Mouse (Mus musculus) lung, embryonic 14.5 days (tissue): ENCODE results near the gene Robo1. TPM values are rescaled to one million over a fixed set of nuclear protein-coding genes. Genes with fewer than 3 reads are reported as not detected.

Experiments used
- ATAC-seq: fragments of 200-750 bp; cut with Nextera tagmentation; 2 replicates; pipeline ENCODE4 v1.8.0; 2017; ENCODE audit warnings: mild to moderate bottlenecking, moderate TSS enrichment, moderate library complexity; ENCODE audit not compliant: insufficient read depth
- DNase-seq: peaks from one replicate; pipeline ENCODE4 v3.0.0-alpha.2; 2015
- H3K27ac ChIP-seq: fragments of 300-500 bp; sonication (generic); 2 replicates; pipeline ENCODE4 v1.5.1; 2014; ENCODE audit warnings: low read depth, mild to moderate bottlenecking, moderate library complexity
- H3K27me3 ChIP-seq: fragments of 300-500 bp; sonication (generic); 2 replicates; pipeline ENCODE4 v1.6.1; 2014; ENCODE audit warnings: low read length, control low read depth; ENCODE audit not compliant: insufficient read depth
- H3K36me3 ChIP-seq: fragments of 300-500 bp; sonication (generic); 2 replicates; pipeline ENCODE4 v1.6.1; 2014; ENCODE audit warnings: control low read depth; ENCODE audit not compliant: insufficient read depth
- H3K4me1 ChIP-seq: fragments of 300-500 bp; sonication (generic); 2 replicates; pipeline ENCODE4 v1.6.1; 2014; ENCODE audit warnings: antibody characterized with exemption, control low read depth; ENCODE audit not compliant: insufficient read depth
- H3K4me2 ChIP-seq: fragments of 300-500 bp; sonication (generic); 2 replicates; pipeline ENCODE4 v1.6.1; 2014; ENCODE audit warnings: mild to moderate bottlenecking
- H3K4me3 ChIP-seq: fragments of 300-500 bp; sonication (generic); 2 replicates; pipeline ENCODE4 v1.5.1; 2014; ENCODE audit warnings: low read depth, low read length
- H3K9ac ChIP-seq: fragments of 300-500 bp; sonication (generic); 2 replicates; pipeline ENCODE4 v1.6.1; 2014
- H3K9me3 ChIP-seq: fragments of 300-500 bp; sonication (generic); 2 replicates; pipeline ENCODE4 v1.6.1; 2016; ENCODE audit warnings: low read depth, low read length, control low read depth
- CTCF ChIP-seq: IDR thresholded peaks from 2 replicates; pipeline ENCODE4 v1.5.1; 2016; ENCODE audit warnings: antibody characterized with exemption, low read depth
- WGBS: fragments of 180-500 bp; shearing (Covaris S2); extraction: QIAGEN DNeasy Blood & Tissue Kit; methylation state at CpG from one replicate; pipeline ENCODE4 v1.1.7; 2014; 5-methylcytosine and 5-hydroxymethylcytosine counted together
- polyA plus RNA-seq: library from polyadenylated mRNA; unstranded; fragments of >200 nt; fragmentation: Nextera tagmentation; extraction: Ambion mirVana; gene quantifications from 2 replicates; pipeline ENCODE4 v1.2.1, GENCODE M21; 2014

The Robo1 gene
- polyA plus RNA-seq, 1 experiment from 2014 or later = 38.6 TPM

DNA sequence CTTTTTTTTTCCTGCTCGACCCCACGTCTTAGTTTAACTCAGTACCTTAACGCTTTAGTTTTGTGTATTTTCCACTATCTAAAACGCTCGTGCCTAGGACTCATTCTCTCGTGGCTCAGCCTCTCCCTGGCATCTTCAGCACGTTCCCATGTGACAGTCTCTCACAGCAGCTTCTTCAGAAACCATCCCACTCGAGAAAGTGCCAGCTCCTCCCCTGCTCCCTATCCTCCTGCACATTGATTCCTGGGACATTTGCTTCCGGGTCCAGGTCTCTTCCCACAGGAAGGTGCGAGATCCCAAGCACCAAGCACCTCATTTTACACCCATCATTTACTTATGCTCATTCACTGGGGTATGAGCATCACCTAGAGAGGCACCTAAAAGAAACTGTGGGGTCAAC is 150.0 kb downstream of the Robo1 start:
- Histone ChIP-seq H3K4me1 (no peaks in the 10 kb centered on the region), H3K4me2 (no peak overlapping the region), H3K9me3 (no peaks in the 10 kb centered on the region), H3K9ac (no peak overlapping the region), H3K36me3 (no peaks in the 10 kb centered on the region), H3K27me3 (no peaks in the 10 kb centered on the region), H3K27ac (no peak overlapping the region), H3K4me3 (no peak overlapping the region)
- TF ChIP-seq CTCF = no peak
- ATAC-seq (no peak), DNase-seq (no peak)
- 42% methylated on average over 10 of the region's 10 CpGs for WGBS

DNA sequence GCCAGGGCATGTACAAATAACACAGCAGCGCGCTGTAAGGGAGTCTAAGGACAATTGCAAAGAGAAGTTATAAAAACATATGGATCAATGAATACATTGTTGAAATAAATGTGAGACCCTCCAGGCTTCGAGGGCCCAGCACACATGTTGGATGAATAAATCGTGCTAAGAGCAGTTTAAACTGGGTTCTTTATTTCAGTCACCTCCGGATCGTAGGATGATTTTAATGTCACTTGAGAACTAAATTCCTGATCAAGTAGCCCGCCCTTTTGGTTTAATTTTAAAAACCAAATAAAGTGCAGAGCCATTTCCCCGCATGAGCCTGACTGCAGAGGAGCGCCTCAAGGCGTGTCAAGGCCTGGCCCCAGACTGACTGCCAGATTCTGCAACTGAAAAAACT is 150.5 kb downstream of the Robo1 start:
- WGBS = 54% methylated on average over 10 of the region's 10 CpGs
- ATAC-seq (no peak), DNase-seq (no peak)
- Histone ChIP-seq H3K36me3 (no peaks in the 10 kb centered on the region), H3K27me3 (no peaks in the 10 kb centered on the region), H3K27ac (no peak overlapping the region), H3K4me2 (no peak overlapping the region), H3K4me1 (no peaks in the 10 kb centered on the region), H3K4me3 (no peak overlapping the region), H3K9ac (no peak overlapping the region), H3K9me3 (no peaks in the 10 kb centered on the region)
- TF ChIP-seq CTCF = no peak

DNA sequence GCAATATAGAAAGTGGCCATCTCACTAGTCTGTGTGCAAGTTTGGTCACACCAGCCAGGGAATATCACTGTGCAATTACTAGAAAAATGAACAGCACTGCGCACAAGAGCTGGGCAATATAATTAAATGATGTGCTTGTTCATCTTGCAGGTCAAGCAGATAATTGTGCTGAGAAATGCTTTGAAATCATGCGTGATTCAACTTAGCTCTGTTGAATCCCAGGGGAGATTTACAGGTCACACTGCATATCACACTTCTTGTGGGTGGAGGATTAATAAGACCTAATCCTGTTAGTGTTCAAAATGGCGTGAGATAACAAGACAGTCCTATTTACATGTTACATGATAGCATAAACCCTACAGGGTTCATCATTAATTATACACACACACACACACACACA is 157.6 kb downstream of the Robo1 start:
- Histone ChIP-seq H3K9ac (no peak overlapping the region), H3K4me2 (no peak overlapping the region), H3K4me3 (no peak overlapping the region), H3K36me3 (no peaks in the 10 kb centered on the region), H3K27ac (no peak overlapping the region), H3K27me3 (no peaks in the 10 kb centered on the region), H3K9me3 (no peaks in the 10 kb centered on the region), H3K4me1 (no peaks in the 10 kb centered on the region)
- no peak for ATAC-seq
- WGBS = 75% methylated on average over 3 of the region's 3 CpGs
- DNase-seq = no peak
- TF ChIP-seq CTCF = no peak

DNA sequence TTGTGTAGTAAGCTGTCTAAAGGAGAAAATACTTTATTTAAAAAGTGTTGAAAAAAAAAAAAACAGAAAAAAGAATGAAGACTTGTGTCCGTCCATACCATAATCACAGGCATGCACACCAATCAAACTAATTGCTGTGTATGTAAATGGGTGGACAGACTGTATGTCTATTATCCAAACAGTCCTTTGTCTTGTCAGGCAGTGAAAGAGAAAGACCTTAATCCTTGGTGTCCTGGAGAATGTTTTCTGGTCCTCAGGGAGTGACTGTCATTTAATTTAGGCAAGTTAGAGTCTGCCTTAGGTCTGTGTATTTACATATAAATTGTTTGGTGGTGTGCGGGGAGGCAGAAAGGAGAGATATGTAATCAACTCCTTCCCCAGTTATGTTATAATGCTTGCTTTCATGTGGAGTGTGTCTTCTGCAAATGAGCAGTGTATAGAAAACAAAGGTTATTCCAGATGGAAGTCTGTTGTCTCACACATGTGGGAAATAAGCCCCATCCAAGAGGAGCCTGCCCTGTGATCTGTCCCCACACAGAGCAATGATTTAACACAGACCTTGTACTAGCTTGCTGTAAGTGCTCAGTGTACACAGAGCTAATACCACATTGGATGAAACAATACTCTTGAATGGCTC is 162.0 kb downstream of the Robo1 start:
- 60% methylated on average over 2 of the region's 2 CpGs for WGBS
- DNase-seq (no peak), ATAC-seq (no peak)
- Histone ChIP-seq H3K4me3 (no peak overlapping the region), H3K9me3 (no peaks in the 10 kb centered on the region), H3K27me3 (no peaks in the 10 kb centered on the region), H3K4me1 (no peaks in the 10 kb centered on the region), H3K27ac (no peak overlapping the region), H3K9ac (no peak overlapping the region), H3K4me2 (no peak overlapping the region), H3K36me3 (no peaks in the 10 kb centered on the region)
- TF ChIP-seq CTCF = no peak

DNA sequence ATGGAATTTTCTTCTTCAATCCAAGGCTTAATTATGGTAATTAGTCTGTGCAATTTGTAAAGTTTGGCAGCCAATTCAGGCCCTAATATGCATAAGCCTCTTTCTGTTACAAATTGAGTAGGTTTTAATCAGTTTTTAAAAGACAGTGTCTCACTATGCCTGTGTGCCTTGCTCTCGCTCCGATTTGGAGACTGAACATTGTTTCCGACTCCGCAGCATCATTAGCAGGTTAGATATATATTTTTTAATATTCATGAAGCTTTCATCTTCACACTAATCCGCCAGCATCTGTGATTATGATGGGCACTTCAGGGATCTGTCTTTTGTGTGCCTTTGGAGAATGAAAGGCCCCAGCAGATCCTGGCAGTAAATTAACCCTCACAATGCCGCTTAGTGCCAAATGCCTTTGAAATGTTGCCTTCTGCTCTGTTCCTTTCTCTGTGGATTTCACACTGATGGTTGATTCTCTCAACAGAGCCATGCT is 202.7 kb downstream of the Robo1 start:
- Histone ChIP-seq H3K9me3 (no peaks in the 10 kb centered on the region), H3K9ac (no peak overlapping the region), H3K27ac (no peak overlapping the region), H3K4me2 (no peak overlapping the region), H3K4me1 (no peaks in the 10 kb centered on the region), H3K4me3 (no peak overlapping the region), H3K27me3 (no peaks in the 10 kb centered on the region), H3K36me3 (no peaks in the 10 kb centered on the region)
- no peak for ATAC-seq
- WGBS = 56% methylated on average over 6 of the region's 6 CpGs
- no peak for TF ChIP-seq CTCF
- no peak for DNase-seq

DNA sequence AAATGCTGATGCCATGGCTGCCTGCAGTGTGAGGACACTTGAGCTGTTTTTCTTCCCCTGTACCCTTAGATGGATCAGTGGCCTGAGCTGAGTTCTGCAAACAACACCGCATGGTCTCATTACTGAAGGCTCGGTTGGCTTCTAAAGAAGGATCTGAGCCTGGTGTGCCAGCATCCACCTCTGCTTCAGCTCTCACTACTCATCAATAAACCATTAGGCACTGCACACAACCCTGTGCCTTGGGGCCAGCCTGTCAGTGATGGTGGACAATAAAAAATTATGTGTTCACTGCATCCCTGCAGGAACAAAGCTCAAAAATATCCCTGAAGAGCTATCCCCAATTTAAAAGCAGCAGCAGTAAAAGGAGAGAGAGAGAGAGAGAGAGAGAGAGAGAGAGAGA is 223.2 kb downstream of the Robo1 start:
- Histone ChIP-seq H3K27ac (no peak overlapping the region), H3K4me3 (no peak overlapping the region), H3K36me3 (no peaks in the 10 kb centered on the region), H3K4me1 (no peaks in the 10 kb centered on the region), H3K9me3 (no peaks in the 10 kb centered on the region), H3K9ac (no peak overlapping the region), H3K4me2 (no peak overlapping the region), H3K27me3 (no peaks in the 10 kb centered on the region)
- TF ChIP-seq CTCF = no peak
- no peak for ATAC-seq
- 58% methylated on average over 2 of the region's 2 CpGs for WGBS
- DNase-seq = no peak

DNA sequence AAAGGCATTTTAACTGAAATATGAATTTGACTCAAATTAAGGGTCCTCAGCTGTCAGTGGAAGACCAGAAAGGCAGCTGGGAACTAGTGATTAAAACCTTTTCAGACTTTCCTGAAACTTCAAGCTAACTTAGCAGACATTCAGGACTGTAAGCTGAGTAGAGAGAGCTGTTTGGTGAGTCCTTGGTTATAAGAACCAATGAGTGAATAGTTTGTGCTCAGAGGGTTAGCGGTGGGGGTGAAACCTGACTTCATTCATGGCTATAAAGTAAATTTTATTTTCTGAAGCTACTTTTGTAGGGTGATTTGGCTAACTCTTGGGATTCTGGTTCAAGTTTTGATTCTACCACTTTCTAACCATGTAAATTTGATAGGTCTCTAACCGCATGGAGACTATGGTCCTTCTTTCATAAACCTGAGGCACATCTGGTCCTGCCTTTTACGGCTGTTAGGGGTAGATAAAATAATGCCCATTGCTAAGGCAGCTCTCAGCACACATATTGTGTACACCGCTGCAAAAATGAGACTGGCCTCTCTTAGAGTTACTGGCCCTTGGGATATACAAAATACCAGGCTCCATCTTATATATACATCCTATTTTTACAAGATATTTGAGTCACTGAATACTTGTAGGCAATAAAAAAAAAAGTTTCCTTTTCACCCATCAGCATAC is 225.9 kb downstream of the Robo1 start:
- WGBS = 86% methylated on average over 4 of the region's 4 CpGs
- no peak for TF ChIP-seq CTCF
- ATAC-seq (no peak), DNase-seq (no peak)
- Histone ChIP-seq H3K4me3 (no peak overlapping the region), H3K4me2 (no peak overlapping the region), H3K9ac (no peak overlapping the region), H3K27ac (no peak overlapping the region), H3K4me1 (no peaks in the 10 kb centered on the region), H3K27me3 (no peaks in the 10 kb centered on the region), H3K36me3 (no peaks in the 10 kb centered on the region), H3K9me3 (no peaks in the 10 kb centered on the region)
